Mouse (Mus musculus) liver, postnatal 0 days (tissue): ENCODE results near the gene Zfp652.

Experiments
- CTCF ChIP-seq: sonication (generic); IDR thresholded peaks from 2 replicates; pipeline ENCODE4 v1.5.1; 2016; ENCODE audit warnings: antibody characterized with exemption, low read depth
- EP300 ChIP-seq: IDR thresholded peaks from 2 replicates; pipeline ENCODE4 v1.6.1; 2016; ENCODE audit warnings: antibody characterized with exemption, low read depth, mild to moderate bottlenecking

DNA sequence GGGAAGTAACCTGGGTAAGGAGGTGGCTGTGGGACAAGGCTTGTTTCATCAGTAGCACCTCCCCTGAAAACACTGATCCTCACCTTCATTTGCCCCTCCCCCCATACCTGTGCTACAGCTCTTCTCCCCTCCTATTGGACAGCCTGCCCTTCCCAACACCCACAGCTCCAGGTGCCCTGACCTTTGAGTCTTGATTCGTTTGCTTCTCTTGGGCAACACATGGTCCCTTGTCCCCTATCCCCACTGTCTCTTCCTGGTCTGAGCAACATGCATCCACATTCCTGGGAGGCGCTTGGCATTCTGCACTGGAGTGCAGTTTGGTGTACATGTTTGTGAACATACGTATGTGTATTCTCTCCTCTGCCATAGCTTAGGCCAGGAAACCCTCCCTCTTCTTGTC lies 29.5 kb upstream of the Zfp652 start:
- TF ChIP-seq CTCF, result no peak
- peak; percentile 28; the same call in 1 of the 2 replicates for TF ChIP-seq EP300
